Mouse (Mus musculus) induced T-regulatory cell, adult 2 months (primary cell): Measurements from ENCODE around the gene Olfr1425.
"Not testable (repeated sequence)": the region's sequence is repeated elsewhere in the genome, so short reads cannot be mapped to it uniquely, and the experiment has no call there.

ENCODE experiments used
- DNase-seq: peaks from one replicate; pipeline ENCODE4 v3.0.0-alpha.2; 2012; ENCODE audit warnings: low read depth

The Olfr1425 gene

DNA sequence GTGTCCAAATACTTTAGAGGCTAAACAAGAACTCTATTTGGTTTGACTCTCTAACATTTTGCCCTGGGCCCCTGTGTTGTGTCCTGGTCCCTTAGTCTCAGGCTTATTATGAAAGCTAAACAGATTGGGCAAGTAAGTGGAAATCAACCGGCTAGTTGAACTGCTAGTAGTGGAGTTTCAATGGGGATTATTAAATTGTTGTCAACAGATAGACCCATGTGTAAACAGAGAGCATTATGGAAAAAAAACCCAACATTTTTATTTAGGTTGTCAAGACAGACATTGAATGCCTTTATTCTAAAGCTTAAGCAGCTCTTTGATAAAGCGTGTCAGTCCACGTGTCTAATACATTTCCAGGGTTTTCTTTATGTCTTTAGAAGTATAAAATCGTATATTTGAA is at the start of gene Olfr1425:
Gene Olfr1425 (minus strand): TSS at position 101 of the 400 bp plus-strand sequence.
- DNase-seq: not testable (repeated sequence)

DNA sequence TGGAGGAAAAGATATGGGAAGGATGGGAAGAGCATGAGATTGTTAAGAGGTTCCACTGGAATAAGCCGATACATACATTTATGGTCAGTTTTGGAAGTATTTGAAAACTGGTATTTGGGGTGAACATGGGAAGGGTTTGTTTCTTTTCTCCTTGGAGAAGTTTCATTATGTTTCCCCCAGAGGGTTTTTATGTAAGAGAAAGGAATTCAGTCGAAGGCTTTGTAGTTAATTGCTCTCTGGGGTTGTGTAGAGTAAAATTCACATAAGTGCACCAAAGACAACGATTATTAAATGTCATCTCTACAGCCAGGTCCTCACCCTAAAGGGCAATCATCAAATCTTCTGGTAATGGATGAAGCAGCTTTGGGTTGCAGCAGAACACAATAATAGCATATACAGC is 45.6 kb upstream of the Olfr1425 start, which contains the start of gene Olfr76:
Gene Olfr76 (minus strand): TSS at position 101 of the 400 bp plus-strand sequence.
- DNase-seq: no peak

DNA sequence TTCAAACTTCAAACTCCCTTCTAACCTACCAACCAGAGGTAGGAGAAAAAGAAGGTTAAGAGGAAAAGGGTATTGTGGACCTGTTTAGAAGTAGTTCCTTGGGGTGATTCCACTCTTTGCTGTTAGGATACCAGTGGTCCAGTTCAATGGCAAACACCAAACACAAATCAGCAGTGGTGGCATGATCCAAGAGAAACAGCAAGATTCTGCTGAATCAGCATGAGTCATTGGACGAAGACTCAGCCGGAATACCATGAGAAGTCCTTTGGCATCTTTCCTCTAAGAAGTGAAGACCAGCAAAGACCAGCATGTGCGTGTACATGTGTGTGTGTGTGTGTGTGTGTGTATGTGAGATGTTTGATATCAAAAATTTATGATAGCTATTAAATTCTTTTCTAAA is 38.9 kb upstream of the Olfr1425 start:
- no peak for DNase-seq

DNA sequence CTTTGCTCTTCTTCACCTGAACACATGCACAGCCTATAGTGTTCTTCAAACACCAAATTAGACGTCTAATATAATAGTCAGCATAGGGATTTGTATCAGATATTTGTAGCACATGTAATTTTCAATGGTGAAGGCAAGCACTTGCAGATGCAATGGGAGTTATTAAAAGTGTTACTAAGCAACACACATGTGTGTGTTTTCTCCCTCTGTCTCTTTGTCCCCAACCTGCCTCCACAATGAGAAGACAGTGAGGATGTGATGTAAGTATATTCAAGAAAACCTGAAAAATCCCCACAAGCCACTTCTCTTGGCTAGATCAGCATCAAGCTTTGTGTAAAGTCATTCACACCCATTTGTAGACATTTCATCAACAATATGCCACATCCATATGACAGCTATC is 38.3 kb upstream of the Olfr1425 start, which contains the start of gene Olfr1428:
Gene Olfr1428 (minus strand): TSS at position 101 of the 400 bp plus-strand sequence.
- DNase-seq: no peak

DNA sequence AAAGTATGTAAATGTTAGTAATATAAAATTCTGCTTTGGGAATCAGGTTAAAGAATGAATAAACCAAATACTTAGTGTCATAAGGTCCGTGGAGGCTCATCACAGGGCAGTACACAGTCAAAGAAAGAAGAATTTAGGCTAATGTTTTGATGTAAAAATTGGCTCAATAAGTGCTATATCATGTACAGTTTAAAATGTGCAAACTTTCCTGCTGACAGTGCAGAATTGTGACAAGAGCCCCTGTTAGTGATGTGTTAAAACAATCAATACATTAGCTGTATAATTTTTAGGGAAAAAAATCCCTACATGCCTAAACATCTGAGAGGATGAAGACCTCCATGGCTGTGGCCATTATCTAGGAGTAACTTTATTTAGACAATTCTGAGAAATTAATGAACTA is 36.3 kb upstream of the Olfr1425 start:
- DNase-seq: no peak

DNA sequence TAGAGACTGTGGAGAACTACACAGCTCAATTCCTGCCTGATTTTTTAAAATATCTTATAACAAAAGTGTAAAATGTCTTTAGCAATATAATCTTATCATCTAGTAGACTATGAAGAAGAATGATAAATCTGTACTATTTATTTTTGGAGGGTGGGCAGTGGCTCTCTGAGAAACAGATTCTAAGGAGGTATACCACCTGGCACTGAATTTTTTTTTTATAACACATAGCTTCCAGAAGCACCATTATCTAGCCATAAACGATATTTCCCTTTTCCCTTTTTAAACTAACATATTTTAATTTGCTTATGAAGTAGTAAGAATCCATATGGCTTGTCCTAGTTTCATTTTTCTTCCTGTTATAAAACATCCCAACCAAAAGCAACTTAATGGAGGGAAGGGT is 27.0 kb upstream of the Olfr1425 start:
- no peak for DNase-seq

DNA sequence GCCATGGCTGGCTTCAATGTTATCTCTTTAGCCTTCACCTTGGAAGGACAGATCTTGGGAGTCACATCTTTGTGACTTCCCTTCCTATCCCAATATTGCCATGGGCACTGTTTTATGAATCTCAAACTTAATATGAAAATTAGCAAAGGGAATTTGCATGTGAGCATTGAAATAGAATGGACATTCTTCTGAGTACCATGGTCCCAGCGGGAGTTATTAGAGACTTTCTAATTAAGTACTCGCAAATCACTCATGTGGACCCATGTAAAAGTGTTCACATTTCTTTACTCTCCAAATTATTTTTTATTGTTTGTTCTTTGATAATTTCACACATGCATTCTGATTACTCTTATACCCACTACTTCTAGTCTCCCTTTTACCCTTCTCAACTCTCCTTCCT is 25.7 kb upstream of the Olfr1425 start, which contains the start of gene Olfr1427:
Gene Olfr1427 (minus strand): TSS at position 101 of the 400 bp plus-strand sequence.
- no peak for DNase-seq

DNA sequence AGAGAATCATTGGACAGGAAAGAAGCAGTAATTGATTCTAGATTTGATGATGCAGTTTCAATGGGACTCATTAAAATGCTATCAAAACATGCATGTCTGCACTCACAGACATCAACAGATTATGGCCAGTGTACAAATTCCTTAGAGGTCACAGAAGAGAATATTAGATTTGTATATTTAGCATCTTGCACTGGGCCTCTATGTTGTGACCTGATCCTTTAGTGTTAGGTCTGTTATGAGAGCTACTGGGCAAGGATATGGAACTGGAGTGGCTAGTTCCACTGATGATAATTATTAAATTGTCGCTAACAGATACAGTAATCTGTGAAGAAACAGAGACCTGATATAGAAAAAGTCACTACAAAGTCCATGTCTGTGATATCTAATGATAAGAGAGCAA is 14.4 kb upstream of the Olfr1425 start, which contains the start of gene Olfr1426:
Gene Olfr1426 (minus strand): TSS at position 101 of the 400 bp plus-strand sequence.
- no peak for DNase-seq

DNA sequence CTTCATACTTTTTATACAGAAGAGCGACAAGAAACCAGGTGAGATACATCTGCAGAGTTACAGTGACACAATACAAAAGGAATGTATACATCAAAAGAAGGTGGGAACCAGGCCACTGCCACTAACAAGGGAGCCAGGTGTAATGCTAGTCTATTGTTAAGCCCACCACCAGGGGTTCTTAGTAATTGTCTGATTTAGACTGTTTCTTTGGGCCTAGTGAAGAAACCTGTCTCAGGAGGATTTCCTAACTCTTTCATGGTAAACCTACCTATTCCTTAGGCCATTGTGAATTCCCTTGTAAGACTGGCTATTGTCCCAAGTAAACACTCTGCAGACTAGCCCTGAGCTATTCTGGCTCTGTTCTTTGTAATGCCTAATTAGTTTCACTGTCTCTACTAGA is 8.0 kb downstream of the Olfr1425 start:
- DNase-seq: not testable (repeated sequence)

DNA sequence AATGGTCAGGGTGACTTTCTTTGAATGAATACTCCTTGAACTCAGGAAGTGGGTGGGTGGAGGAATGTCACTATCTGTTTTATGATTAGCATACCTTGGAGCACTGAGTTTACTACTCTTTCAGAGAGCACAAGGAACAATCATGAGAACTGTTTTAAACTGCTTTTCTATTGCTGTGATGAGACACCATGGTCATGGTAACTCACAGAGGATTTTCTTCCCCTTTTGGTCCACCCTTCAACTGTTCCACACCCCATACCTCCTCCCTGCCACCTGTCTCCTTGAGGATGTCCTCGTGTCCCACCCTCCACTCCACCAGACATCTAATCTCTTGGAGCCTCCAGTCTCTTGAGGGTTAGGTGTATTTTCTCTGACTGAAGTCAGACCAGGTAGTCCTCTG is 9.7 kb downstream of the Olfr1425 start:
- DNase-seq: not testable (repeated sequence)

DNA sequence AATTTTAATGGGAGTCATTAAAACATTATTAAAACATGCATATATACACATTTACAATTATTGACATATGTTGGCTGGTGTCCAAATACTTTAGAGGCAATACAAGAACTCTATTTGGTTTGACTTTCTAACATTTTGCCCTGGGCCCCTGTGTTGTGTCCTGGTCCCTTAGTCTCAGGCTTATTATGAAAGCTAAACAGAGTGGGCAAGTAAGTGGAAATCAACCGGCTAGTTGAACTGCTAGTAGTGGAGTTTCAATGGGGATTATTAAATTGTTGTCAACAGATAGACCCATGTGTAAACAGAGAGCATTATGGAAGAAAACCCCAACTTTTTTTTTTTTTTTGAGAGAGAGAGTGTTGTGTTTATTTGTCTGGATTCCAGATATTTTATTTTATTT is 14.9 kb downstream of the Olfr1425 start, which contains the start of gene Olfr1424:
Gene Olfr1424 (minus strand): TSS at position 101 of the 400 bp plus-strand sequence.
- DNase-seq: not testable (repeated sequence)

DNA sequence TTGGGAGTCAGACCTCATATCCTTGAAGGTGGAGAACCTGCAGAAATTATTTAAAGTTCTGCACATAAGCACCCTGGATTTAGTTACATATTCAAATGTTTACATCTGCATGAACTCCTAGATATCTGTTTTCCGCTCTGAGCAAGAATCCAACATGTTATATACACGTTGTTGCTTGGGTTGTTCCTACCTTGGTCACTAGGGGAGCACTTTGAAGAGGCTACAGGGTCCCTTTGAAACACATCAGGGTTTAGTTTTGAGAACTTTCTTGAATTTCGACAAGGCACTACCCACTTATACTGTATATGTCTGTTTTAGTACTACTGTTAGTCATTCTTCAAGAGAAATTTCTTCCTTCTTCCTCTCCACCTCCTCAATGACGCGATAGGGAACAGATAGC is 34.4 kb downstream of the Olfr1425 start:
- DNase-seq: no peak

DNA sequence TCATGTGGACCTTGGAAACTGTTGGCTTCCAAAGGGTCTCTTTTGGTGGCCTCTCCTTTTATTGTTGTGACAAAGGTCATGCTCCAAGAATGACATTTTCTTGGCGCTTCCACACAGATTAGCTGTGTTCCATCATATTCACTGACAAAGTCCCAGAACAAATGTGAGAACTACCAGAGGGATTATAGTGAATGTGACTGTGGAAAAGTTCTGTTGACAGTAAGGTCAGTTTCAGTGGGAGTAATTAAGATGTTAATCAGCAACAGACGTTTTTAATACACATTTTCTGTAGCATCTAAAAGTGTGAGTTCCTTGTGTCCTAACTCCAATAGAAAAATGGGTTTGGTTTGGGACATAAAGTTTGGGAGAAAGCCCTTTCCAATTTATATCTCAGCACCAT is 36.3 kb downstream of the Olfr1425 start, which contains the start of gene Olfr1423:
Gene Olfr1423 (minus strand): TSS at position 101 of the 400 bp plus-strand sequence.
- no peak for DNase-seq

DNA sequence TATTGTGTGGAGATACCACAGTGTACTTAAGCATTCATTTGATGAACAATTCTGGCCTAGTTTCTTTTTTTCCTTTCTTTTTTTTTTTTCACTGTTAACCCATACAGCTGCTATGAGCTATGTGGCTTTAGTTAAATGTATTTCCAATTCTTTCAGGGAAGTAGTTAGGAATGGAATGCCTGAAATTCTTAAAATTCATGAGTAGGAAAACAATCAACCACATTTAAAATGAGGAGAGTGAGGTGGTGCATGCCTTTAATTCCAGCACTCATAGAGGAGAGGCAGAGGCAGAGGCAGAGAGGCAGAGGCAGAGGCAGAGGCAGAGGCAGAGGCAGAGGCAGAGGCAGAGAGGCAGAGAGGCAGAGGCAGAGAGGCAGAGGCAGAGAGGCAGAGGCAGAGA is 39.8 kb downstream of the Olfr1425 start:
- DNase-seq: no peak

DNA sequence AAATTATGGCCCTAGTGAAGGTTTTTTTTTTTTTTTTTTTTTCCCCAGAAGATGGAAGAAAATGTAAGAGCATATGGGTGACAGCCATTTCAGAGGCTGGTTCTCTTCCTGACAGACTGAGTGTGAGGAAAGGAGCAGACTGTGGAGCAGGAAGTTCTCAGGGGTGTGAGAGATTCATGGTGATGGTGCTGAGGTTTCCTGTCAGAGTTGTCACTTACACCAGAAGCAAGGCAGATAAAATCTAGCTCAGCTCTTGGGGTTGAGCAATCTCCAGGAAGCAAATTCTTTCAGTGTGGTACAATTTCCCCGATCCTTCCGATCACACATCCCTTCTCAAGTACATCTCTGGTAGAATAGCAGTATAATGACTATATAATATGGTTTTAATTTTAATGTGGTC is 50.9 kb downstream of the Olfr1425 start:
- peak; percentile 72 for DNase-seq

DNA sequence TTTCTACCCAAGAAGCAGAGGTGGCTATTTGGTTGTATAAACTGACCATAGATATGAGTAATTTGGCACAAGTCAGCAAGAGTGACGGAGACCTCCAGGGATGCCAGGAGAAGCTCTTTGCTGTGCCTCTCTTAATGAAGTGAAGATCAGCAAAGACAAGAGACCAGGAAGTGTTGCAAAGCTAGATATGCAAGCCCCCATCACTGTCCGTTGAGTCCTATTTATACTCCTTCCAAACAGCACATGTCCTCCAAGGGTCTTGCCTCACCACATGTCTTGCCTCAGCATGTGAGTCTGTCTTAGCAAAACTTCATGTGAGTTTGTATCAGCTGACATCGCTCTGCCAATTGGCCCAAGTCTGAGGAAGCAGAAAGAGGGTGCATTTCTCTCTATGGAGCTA is 52.2 kb downstream of the Olfr1425 start:
- DNase-seq: no peak

DNA sequence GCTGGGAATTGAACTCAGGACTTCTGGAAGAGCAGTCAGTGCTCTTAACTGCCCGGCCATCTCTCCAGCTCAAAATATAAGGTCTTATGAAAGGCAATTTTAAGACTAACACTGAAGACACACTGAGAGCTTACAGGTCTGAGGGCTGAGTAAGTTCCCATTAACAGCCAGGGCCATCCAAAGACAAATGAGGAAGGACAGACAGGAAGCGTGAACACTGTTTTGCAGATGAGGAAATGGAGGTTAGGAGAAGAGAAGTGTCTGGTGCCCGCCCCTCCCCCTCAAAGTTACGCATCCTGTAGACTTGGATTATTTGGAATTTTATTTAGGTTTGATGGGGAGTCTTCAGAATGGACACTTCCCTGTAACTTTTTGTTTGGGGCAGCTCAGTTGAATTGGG is 53.4 kb downstream of the Olfr1425 start:
- DNase-seq: no peak
